Mouse (Mus musculus) urinary bladder, postnatal 36 days (tissue): ENCODE data around the gene Mrtfb.

Experiments used
- DNase-seq, 2 experiments: peaks; one replicate each; pipeline ENCODE4 v3.0.0; 2022; ENCODE audit warnings: low spot score in 2 of 2, mixed read lengths in 1 of 2

Gene Mrtfb

GRCm38 (mm10) chr16:13400375-13400774 is 144.1 kb downstream of the Mrtfb start:
- peak in 1 of 2 experiments; percentile 25 for DNase-seq

GRCm38 (mm10) chr16:13401591-13401990 is 145.3 kb downstream of the Mrtfb start:
- DNase-seq, result no peak

GRCm38 (mm10) chr16:13404656-13405055 is 148.4 kb downstream of the Mrtfb start:
- DNase-seq, result no peak

- no peak for DNase-seq
Observed at GRCm38 (mm10) chr16:13405403-13405802, 149.1 kb downstream of the Mrtfb start.

GRCm38 (mm10) chr16:13409530-13410163 is 153.4 kb downstream of the Mrtfb start:
- DNase-seq, result no peak

GRCm38 (mm10) chr16:13410760-13411159 is 154.5 kb downstream of the Mrtfb start:
- DNase-seq, result no peak

- no peak for DNase-seq
Observed at GRCm38 (mm10) chr16:13411531-13411930, 155.2 kb downstream of the Mrtfb start.

- DNase-seq, result no peak
Observed at GRCm38 (mm10) chr16:13414566-13414965, 158.3 kb downstream of the Mrtfb start.

GRCm38 (mm10) chr16:13414972-13415371 is 158.7 kb downstream of the Mrtfb start:
- no peak for DNase-seq

- no peak for DNase-seq
Observed at GRCm38 (mm10) chr16:13415465-13415864, 159.2 kb downstream of the Mrtfb start.

GRCm38 (mm10) chr16:13416465-13416864 is 160.2 kb downstream of the Mrtfb start:
- DNase-seq, result peak in 1 of 2 experiments; percentile 11

- no peak for DNase-seq
Observed at GRCm38 (mm10) chr16:13417904-13418303, 161.6 kb downstream of the Mrtfb start.

- DNase-seq, result no peak
Observed at GRCm38 (mm10) chr16:13419752-13420151, 163.5 kb downstream of the Mrtfb start.

- DNase-seq, result no peak
Observed at GRCm38 (mm10) chr16:13422522-13422921, 166.2 kb downstream of the Mrtfb start.

- no peak for DNase-seq
Observed at GRCm38 (mm10) chr16:13423587-13424355, 167.5 kb downstream of the Mrtfb start.

- no peak for DNase-seq
Observed at GRCm38 (mm10) chr16:13425804-13426203, 169.5 kb downstream of the Mrtfb start.

- DNase-seq, result no peak
Observed at GRCm38 (mm10) chr16:13426831-13427589, 170.7 kb downstream of the Mrtfb start.

- DNase-seq, result no peak
Observed at GRCm38 (mm10) chr16:13428077-13428476, 171.8 kb downstream of the Mrtfb start.

- no peak for DNase-seq
Observed at GRCm38 (mm10) chr16:13428806-13429205, 172.5 kb downstream of the Mrtfb start.

- no peak for DNase-seq
Observed at GRCm38 (mm10) chr16:13429921-13430606, 173.8 kb downstream of the Mrtfb start.

- no peak for DNase-seq
Observed at GRCm38 (mm10) chr16:13430940-13431339, 174.7 kb downstream of the Mrtfb start.

GRCm38 (mm10) chr16:13435627-13436026 is 179.3 kb downstream of the Mrtfb start:
- no peak for DNase-seq
